Mouse (Mus musculus): ENCODE measurements at regions not wholly inside any gene's neighbourhood (a gene's known extent, or its start where the extent isn't known, plus 50 kb on each side); places are given as distances from the start of the nearest gene placed in this dataset.
A peak's percentile ranks its signal among the peaks of the same experiment; 100 is the strongest.

GRCm38 (mm10) chr11:6785471-6785870 lies 52.0 kb downstream of the Gm11983 start:
- DNase-seq (ENCODE audit: low read depth, low spot score) = no peak

GRCm38 (mm10) chr11:6782826-6783225 lies 54.6 kb downstream of the Gm11983 start:
- DNase-seq (ENCODE audit: low read depth, low spot score) = no peak

- no peak for DNase-seq (ENCODE audit: low read depth, low spot score)
These were observed 57.7 kb downstream of the Gm11983 start for GRCm38 (mm10) chr11:6779752-6780151.

- no peak for DNase-seq (ENCODE audit: low read depth, low spot score)
These were observed 58.7 kb downstream of the Gm11983 start for GRCm38 (mm10) chr11:6778596-6779360.

GRCm38 (mm10) chr11:6777566-6777965 lies 59.9 kb downstream of the Gm11983 start:
- DNase-seq (ENCODE audit: low read depth, low spot score) = no peak

GRCm38 (mm10) chr11:6774656-6775055 lies 62.8 kb downstream of the Gm11983 start:
- DNase-seq (ENCODE audit: low read depth, low spot score) = no peak

GRCm38 (mm10) chr11:6773951-6774350 lies 63.5 kb downstream of the Gm11983 start:
- no peak for DNase-seq (ENCODE audit: low read depth, low spot score)

- DNase-seq (ENCODE audit: low read depth, low spot score) = no peak
These were observed 64.1 kb downstream of the Gm11983 start for GRCm38 (mm10) chr11:6773364-6773763.

GRCm38 (mm10) chr11:6769437-6769765 lies 68.1 kb downstream of the Gm11983 start:
- DNase-seq (ENCODE audit: low read depth, low spot score) = no peak

GRCm38 (mm10) chr11:6768599-6769436 lies 68.6 kb downstream of the Gm11983 start:
- DNase-seq (ENCODE audit: low read depth, low spot score) = peak; percentile 75

GRCm38 (mm10) chr11:6766725-6767124 lies 70.7 kb downstream of the Gm11983 start:
- DNase-seq (ENCODE audit: low read depth, low spot score) = peak; percentile 70

GRCm38 (mm10) chr11:6765333-6765957 lies 72.0 kb downstream of the Gm11983 start:
- peak; percentile 61 for DNase-seq (ENCODE audit: low read depth, low spot score)

- DNase-seq (ENCODE audit: low read depth, low spot score) = no peak
These were observed 73.3 kb downstream of the Gm11983 start for GRCm38 (mm10) chr11:6764186-6764585.

GRCm38 (mm10) chr11:6763001-6763400 lies 74.5 kb downstream of the Gm11983 start:
- DNase-seq (ENCODE audit: low read depth, low spot score) = no peak

- DNase-seq (ENCODE audit: low read depth, low spot score) = no peak
These were observed 75.4 kb downstream of the Gm11983 start for GRCm38 (mm10) chr11:6761876-6762628.

- DNase-seq (ENCODE audit: low read depth, low spot score) = no peak
These were observed 77.9 kb downstream of the Gm11983 start for GRCm38 (mm10) chr11:6759578-6759977.

- DNase-seq (ENCODE audit: low read depth, low spot score) = no peak
These were observed 81.1 kb downstream of the Ramp3 start for GRCm38 (mm10) chr11:6739439-6739838.

GRCm38 (mm10) chr11:6738581-6738980 lies 80.3 kb downstream of the Ramp3 start:
- DNase-seq (ENCODE audit: low read depth, low spot score) = no peak

- DNase-seq (ENCODE audit: low read depth, low spot score) = no peak
These were observed 79.8 kb downstream of the Ramp3 start for GRCm38 (mm10) chr11:6738163-6738562.

GRCm38 (mm10) chr11:6734746-6735430 lies 76.6 kb downstream of the Ramp3 start:
- peak; percentile 40 for DNase-seq (ENCODE audit: low read depth, low spot score)

GRCm38 (mm10) chr11:6731505-6731904 lies 73.2 kb downstream of the Ramp3 start:
- DNase-seq (ENCODE audit: low read depth, low spot score) = no peak

All from brain, adult 2 months (tissue).